Mouse (Mus musculus): ENCODE measurements around the gene Arhgap28.

DNA sequence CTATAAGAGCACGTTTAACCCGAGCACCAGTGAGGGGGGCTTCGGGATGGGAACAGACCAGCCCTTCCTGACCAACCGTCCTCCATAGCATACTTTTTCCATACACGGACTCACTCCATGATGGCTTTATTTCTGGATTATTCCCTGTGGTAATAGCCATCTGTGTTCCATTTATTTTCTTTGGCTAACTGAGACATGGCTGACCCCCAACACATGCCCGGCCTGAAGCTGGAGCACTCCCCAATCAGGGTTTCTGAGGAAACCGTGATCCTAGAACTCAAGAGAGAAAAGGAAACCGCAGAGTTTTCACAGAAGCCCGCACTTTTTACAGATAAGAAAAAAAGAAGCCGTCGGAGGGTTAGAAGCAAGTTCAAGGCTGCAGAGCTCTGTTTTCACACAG, 91.9 kb downstream of the Arhgap28 start:
- TF ChIP-seq POLR2A (IDR thresholded peaks at IDR 0.05; ENCODE audit: extremely low read depth, insufficient read depth, low read length) (no peak), CTCF (IDR thresholded peaks at IDR 0.05; ENCODE audit: extremely low read depth, insufficient read depth, low read length) (no peak)

All from cortical plate, adult 2 months (tissue).